Mouse (Mus musculus) lung, adult 2 months (tissue): ENCODE results near the gene Zbtb20.

Source experiments
- CTCF ChIP-seq: fragments of 200-500 bp; IDR thresholded peaks from 2 replicates; pipeline ENCODE4 v1.5.1; 2011; ENCODE audit warnings: mild to moderate bottlenecking, low read length, control low read depth; ENCODE audit not compliant: insufficient read depth
- POLR2A ChIP-seq: fragments of 200-500 bp; IDR thresholded peaks from 2 replicates; pipeline ENCODE4 v1.6.1; 2011; ENCODE audit warnings: low read depth, mild to moderate bottlenecking, control low read depth, low read length, borderline replicate concordance; ENCODE audit errors: extremely low read depth

DNA sequence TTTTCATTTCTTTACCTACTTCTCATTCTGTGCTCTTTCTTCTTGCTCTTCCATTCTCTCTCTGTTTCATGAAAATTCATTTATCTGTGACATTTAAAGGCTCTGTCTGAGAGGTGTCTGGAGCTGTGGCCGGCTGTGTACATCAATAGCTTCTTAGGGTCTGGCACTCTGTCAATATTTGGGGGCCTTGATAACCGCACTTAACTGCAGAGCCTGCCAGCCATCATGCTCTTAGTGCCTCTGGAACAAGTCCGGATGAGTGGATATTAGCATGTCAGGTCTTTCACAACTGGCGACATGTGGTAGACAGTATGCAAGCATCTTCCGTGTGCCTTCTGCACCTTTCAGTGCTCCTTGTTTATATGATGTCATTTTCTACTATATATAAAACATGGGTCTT lies 510.7 kb downstream of the Zbtb20 start:
- TF ChIP-seq POLR2A = no peak
- TF ChIP-seq CTCF = no peak
